Mouse (Mus musculus): ENCODE measurements around the gene Rab22a. TPM values are rescaled to one million over a fixed set of nuclear protein-coding genes. Genes with fewer than 3 reads are reported as not detected.

The Rab22a gene
- total and polyA plus RNA-seq, 3 experiments: 13.9 to 23.1 (median 15.0) TPM

DNA sequence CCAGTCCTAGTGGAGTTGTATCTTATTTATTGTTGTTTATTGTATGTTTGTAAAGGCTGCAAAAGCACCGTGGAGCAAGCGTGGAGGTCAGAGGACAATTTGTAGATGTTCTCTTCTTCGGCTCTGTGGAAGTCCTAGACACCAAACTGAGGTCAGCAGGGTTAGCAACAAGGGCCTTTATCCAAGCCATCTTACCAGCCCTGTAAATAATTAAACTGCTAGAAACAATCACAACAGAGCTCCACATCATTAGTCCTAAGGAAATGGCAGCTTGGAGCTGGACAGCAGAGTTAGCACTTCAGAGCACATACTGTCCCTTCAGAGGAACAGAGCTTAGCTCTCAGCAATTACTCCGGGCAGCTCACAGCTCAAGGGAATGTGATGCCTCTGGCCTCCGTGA lies 6.0 kb upstream of the Rab22a start:
- TF ChIP-seq POLR2AphosphoS5 (IDR thresholded peaks at IDR 0.05; ENCODE audit: insufficient replicate concordance, low read depth, low read length): no peak
- TF ChIP-seq GATA1 (IDR thresholded peaks at IDR 0.05; ENCODE audit: borderline replicate concordance, low read length): no peak
- TF ChIP-seq TAL1 (conservative IDR thresholded peaks at IDR 0.05; ENCODE audit: low read depth, low read length): no peak
- no peak for TF ChIP-seq CTCF (IDR thresholded peaks at IDR 0.05; ENCODE audit: low read depth, low read length)
- TF ChIP-seq GATA2 (IDR thresholded peaks at IDR 0.05; ENCODE audit: borderline replicate concordance, low read depth, low read length): no peak
- no peak for ATAC-seq (ENCODE audit: extremely low read depth, insufficient number of reproducible peaks, low FRiP score, poor library complexity, severe bottlenecking)
- Histone ChIP-seq H3K36me3 (replicated peaks) (peaks cover 48% of the 10 kb centered on the region), H3K4me1 (ENCODE audit: insufficient read depth, low read depth, low read length) (peaks cover 15% of the 10 kb centered on the region), H3K9me3 (replicated peaks) (no peaks in the 10 kb centered on the region), H3K27me3 (ENCODE audit: insufficient read depth, low read length) (no peaks in the 10 kb centered on the region), H3K4me3 (ENCODE audit: low read depth, low read length) (no peak overlapping the region)
- DNase-seq (ENCODE audit: low spot score): no peak

DNA sequence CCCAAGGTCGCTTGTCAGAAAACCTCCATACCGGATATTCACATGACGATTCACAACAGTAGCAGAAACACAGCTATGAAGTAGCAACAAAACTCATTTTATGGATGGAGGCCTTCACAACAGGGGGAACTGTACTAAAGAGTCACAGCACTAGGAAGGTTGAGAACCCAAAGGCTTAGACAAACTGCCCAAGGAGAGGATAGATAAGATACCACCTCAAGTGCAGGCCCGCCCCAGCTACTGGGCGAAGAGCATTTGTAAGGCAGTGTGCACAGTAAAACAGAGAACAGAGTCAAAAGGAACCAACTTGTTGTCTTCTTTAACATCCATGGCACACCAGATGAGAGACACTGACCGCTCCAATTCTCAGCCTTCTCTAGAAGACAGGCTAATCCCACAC lies 1.8 kb upstream of the Rab22a start:
- H3K4me1 ChIP-seq (ENCODE audit: insufficient read depth, low read depth, low read length): peaks cover 30% of the 10 kb centered on the region
- H3K9me3 ChIP-seq (replicated peaks): no peaks in the 10 kb centered on the region
- no peak for DNase-seq (ENCODE audit: low spot score)
- no peak overlapping the region for H3K4me3 ChIP-seq (ENCODE audit: low read depth, low read length)
- H3K36me3 ChIP-seq (replicated peaks): peaks cover 42% of the 10 kb centered on the region
- no peak for TF ChIP-seq CTCF (IDR thresholded peaks at IDR 0.05; ENCODE audit: low read depth, low read length)
- no peak for TF ChIP-seq POLR2AphosphoS5 (IDR thresholded peaks at IDR 0.05; ENCODE audit: insufficient replicate concordance, low read depth, low read length)
- no peak for TF ChIP-seq GATA1 (IDR thresholded peaks at IDR 0.05; ENCODE audit: borderline replicate concordance, low read length)
- TF ChIP-seq GATA2 (IDR thresholded peaks at IDR 0.05; ENCODE audit: borderline replicate concordance, low read depth, low read length): no peak
- no peak for TF ChIP-seq TAL1 (conservative IDR thresholded peaks at IDR 0.05; ENCODE audit: low read depth, low read length)
- no peak for ATAC-seq (ENCODE audit: extremely low read depth, insufficient number of reproducible peaks, low FRiP score, poor library complexity, severe bottlenecking)
- no peaks in the 10 kb centered on the region for H3K27me3 ChIP-seq (ENCODE audit: insufficient read depth, low read length)

DNA sequence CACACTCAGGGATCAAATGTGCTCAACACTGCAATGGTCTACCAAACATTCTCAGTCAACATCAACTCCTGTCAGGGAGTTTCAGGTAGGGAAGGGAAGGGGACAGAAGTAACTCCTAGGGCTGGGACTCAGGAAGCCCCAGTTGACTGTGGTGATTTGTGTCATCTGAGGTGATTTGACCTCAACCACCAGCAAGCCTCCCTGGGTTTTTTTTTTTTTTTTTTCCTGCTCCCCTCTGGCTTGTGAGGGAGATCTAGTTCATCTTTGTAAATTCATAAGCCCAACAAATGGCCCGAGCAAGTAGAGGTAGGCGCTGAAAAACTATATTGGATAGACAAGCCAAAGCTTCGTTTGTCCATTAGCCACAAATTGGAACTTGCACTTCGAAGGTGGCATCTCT lies 1.0 kb upstream of the Rab22a start:
- Histone ChIP-seq H3K4me3 (ENCODE audit: low read depth, low read length) (peak overlapping the region; percentile 88), H3K27me3 (ENCODE audit: insufficient read depth, low read length) (no peaks in the 10 kb centered on the region), H3K36me3 (replicated peaks) (peaks cover 44% of the 10 kb centered on the region), H3K4me1 (ENCODE audit: insufficient read depth, low read depth, low read length) (peaks cover 30% of the 10 kb centered on the region), H3K9me3 (replicated peaks) (no peaks in the 10 kb centered on the region)
- DNase-seq (ENCODE audit: low spot score) (no peak), ATAC-seq (ENCODE audit: extremely low read depth, insufficient number of reproducible peaks, low FRiP score, poor library complexity, severe bottlenecking) (no peak)
- TF ChIP-seq TAL1 (conservative IDR thresholded peaks at IDR 0.05; ENCODE audit: low read depth, low read length) (no peak), GATA2 (IDR thresholded peaks at IDR 0.05; ENCODE audit: borderline replicate concordance, low read depth, low read length) (no peak), GATA1 (IDR thresholded peaks at IDR 0.05; ENCODE audit: borderline replicate concordance, low read length) (no peak), CTCF (IDR thresholded peaks at IDR 0.05; ENCODE audit: low read depth, low read length) (no peak), POLR2AphosphoS5 (IDR thresholded peaks at IDR 0.05; ENCODE audit: insufficient replicate concordance, low read depth, low read length) (no peak)

DNA sequence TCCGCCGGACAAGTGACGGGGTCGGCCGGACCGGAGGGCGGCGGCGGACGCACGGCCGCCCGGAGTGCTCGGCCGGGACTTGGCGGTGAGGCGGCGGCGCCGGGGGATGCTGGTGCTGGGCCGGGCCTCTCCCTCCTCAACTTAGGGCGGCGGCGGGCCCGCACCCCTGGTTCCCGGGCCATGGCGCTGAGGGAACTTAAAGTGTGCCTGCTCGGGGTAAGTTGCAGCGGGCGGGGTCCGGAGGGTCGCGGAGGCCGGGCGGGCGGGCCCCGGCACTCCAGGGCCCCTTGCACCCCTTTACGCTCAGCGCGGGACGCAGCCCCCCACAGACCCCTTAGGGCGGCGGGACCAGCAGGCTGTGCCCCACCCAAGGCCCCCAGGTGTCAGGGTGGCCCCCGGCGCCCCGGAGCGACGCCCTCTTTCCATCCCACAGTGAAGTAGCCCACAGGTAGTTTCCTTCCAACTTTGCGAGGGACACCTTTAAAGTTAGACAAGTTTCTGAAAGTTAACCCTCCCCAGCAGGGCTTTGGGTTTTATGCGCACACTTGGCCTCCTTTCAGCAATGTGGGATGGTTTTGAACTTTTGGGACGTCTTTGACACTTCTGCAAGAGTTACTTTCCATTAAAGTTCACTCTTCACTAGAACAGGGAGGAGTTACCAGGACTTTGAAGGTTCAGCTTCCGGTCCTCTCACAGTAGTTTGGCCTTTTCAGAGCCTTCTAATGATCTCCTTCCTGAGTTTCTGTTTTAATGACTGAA lies 545 bp downstream of the Rab22a start:
- Histone ChIP-seq H3K27me3 (ENCODE audit: insufficient read depth, low read length) (no peaks in the 10 kb centered on the region), H3K4me3 (ENCODE audit: low read depth, low read length) (peak overlapping the region; percentile 88), H3K4me1 (ENCODE audit: insufficient read depth, low read depth, low read length) (peaks cover 40% of the 10 kb centered on the region), H3K36me3 (replicated peaks) (peaks cover 52% of the 10 kb centered on the region), H3K9me3 (replicated peaks) (no peaks in the 10 kb centered on the region)
- peak; percentile 22; the same call in 1 of the 2 replicates for ATAC-seq (ENCODE audit: extremely low read depth, insufficient number of reproducible peaks, low FRiP score, poor library complexity, severe bottlenecking)
- peak; percentile 51 for DNase-seq (ENCODE audit: low spot score)
- TF ChIP-seq GATA2 (IDR thresholded peaks at IDR 0.05; ENCODE audit: borderline replicate concordance, low read depth, low read length): no peak
- TF ChIP-seq POLR2AphosphoS5 (IDR thresholded peaks at IDR 0.05; ENCODE audit: insufficient replicate concordance, low read depth, low read length): no peak
- no peak for TF ChIP-seq CTCF (IDR thresholded peaks at IDR 0.05; ENCODE audit: low read depth, low read length)
- TF ChIP-seq GATA1 (IDR thresholded peaks at IDR 0.05; ENCODE audit: borderline replicate concordance, low read length): no peak
- TF ChIP-seq TAL1 (conservative IDR thresholded peaks at IDR 0.05; ENCODE audit: low read depth, low read length): no peak

DNA sequence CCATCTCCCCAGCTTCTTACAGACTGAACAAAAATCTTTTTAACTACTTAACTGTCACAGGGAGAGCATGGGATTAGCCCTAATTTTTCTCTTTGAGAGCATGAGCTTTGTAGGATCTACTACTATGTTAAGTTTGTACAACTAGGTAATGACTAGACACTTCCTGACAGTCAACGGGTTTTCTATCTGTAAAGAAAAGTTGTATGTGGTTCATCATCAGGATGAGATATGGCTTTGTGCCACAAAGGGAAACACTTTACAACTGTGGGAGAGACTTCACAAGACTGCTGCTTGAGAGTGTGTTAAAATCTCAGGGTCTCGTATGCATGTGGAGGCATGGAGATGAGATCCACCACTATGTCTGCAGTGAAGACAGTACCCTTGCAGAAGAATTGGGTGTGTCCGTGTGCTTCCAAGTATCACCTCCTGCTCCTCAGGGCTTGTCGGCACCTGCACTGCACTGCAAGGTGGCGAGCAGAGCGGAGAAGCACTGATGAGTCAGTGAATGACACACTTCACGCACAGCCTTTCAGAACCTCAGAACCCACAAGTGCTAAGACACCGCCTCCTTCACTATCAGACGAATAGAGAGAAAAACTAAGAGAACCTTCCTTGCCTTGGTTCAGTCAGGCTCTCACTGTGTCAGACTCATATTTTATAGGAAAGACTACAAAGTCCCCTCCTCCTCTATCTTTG lies 2.8 kb downstream of the Rab22a start:
- no peak overlapping the region for H3K4me3 ChIP-seq (ENCODE audit: low read depth, low read length)

DNA sequence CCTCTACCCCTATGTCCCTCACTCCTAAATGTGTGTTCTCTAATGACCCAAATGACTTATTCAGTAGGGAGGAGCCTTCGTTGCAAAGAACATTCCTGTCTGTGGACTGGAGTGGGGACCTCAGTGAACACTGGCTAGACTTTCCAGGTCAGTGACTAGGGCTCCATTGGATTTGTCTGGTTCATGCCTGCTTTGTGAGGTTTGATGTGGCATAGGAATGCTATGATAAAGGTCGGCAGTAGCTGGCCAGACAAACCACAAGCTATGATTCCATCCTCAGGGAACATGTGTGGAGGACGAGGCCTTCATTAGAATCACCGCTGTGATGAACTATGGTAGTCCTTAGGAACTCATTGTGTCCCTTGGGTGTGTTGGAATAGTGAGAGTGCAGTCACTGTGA lies 5.2 kb downstream of the Rab22a start:
- ATAC-seq (ENCODE audit: extremely low read depth, insufficient number of reproducible peaks, low FRiP score, poor library complexity, severe bottlenecking): no peak

More for the DNA sequence above, 2.8 kb downstream of the Rab22a start:
- H3K27me3 ChIP-seq (ENCODE audit: insufficient read depth, low read length): no peaks in the 10 kb centered on the region
- peaks cover 39% of the 10 kb centered on the region for H3K4me1 ChIP-seq (ENCODE audit: insufficient read depth, low read depth, low read length)
- no peaks in the 10 kb centered on the region for H3K9me3 ChIP-seq (replicated peaks)
- no peak for TF ChIP-seq POLR2AphosphoS5 (IDR thresholded peaks at IDR 0.05; ENCODE audit: insufficient replicate concordance, low read depth, low read length)
- TF ChIP-seq TAL1 (conservative IDR thresholded peaks at IDR 0.05; ENCODE audit: low read depth, low read length): no peak
- TF ChIP-seq GATA1 (IDR thresholded peaks at IDR 0.05; ENCODE audit: borderline replicate concordance, low read length): no peak
- TF ChIP-seq GATA2 (IDR thresholded peaks at IDR 0.05; ENCODE audit: borderline replicate concordance, low read depth, low read length): no peak
- TF ChIP-seq CTCF (IDR thresholded peaks at IDR 0.05; ENCODE audit: low read depth, low read length): no peak
- no peak for ATAC-seq (ENCODE audit: extremely low read depth, insufficient number of reproducible peaks, low FRiP score, poor library complexity, severe bottlenecking)
- DNase-seq (ENCODE audit: low spot score): no peak
- H3K36me3 ChIP-seq (replicated peaks): peaks cover 71% of the 10 kb centered on the region

More for the DNA sequence above, 5.2 kb downstream of the Rab22a start:
- Histone ChIP-seq H3K4me1 (ENCODE audit: insufficient read depth, low read depth, low read length) (peaks cover 22% of the 10 kb centered on the region), H3K36me3 (replicated peaks) (peaks cover 85% of the 10 kb centered on the region), H3K9me3 (replicated peaks) (no peaks in the 10 kb centered on the region), H3K27me3 (ENCODE audit: insufficient read depth, low read length) (no peaks in the 10 kb centered on the region), H3K4me3 (ENCODE audit: low read depth, low read length) (no peak overlapping the region)
- TF ChIP-seq CTCF (IDR thresholded peaks at IDR 0.05; ENCODE audit: low read depth, low read length) (no peak), TAL1 (conservative IDR thresholded peaks at IDR 0.05; ENCODE audit: low read depth, low read length) (no peak), POLR2AphosphoS5 (IDR thresholded peaks at IDR 0.05; ENCODE audit: insufficient replicate concordance, low read depth, low read length) (no peak), GATA1 (IDR thresholded peaks at IDR 0.05; ENCODE audit: borderline replicate concordance, low read length) (no peak), GATA2 (IDR thresholded peaks at IDR 0.05; ENCODE audit: borderline replicate concordance, low read depth, low read length) (no peak)
- DNase-seq (ENCODE audit: low spot score): no peak
